In genomic region chr2:14633202-14633601, GRCm38 (mm10) we compare ENCODE assay signal across 24 mouse cellular contexts. TPM values are rescaled to one million over a fixed set of nuclear protein-coding genes. Genes with fewer than 3 reads are reported as not detected.
DNase-seq lines count a peak whose midpoint lies in the region; TF ChIP-seq lines count a peak whose summit lies in the region.
"Had no signal": no experiment of that assay in that cellular context is flagged by ENCODE, and none has a peak within 500 bp of the region (broad histone marks: within the 10 kb centered on the region; RNA-seq: fewer than 3 reads in every experiment).

No protein-coding gene starts in this region.

- no peaks in the 10 kb centered on the region for H3K27me3 ChIP-seq in C2C12 (ENCODE audit: control insufficient read depth, insufficient read depth, insufficient read length)
- H3K27me3 ChIP-seq: embryonic facial prominence, embryonic 13.5 days; embryonic facial prominence, embryonic 15.5 days; forebrain, embryonic 13.5 days; forebrain, embryonic 15.5 days had no signal

- peaks cover 21% of the 10 kb centered on the region for H3K79me2 ChIP-seq in C2C12 (ENCODE audit: control insufficient read depth, insufficient read depth)

- TF ChIP-seq CTCF in C2C12 (IDR thresholded peaks at IDR 0.05; ENCODE audit: control insufficient read depth, insufficient read depth, insufficient read length), result no peak

- no peak overlapping the region for H3ac ChIP-seq in C2C12 (ENCODE audit: control insufficient read depth, insufficient read length, low read depth)

- no peak overlapping the region for H3K4me3 ChIP-seq in C2C12 (ENCODE audit: insufficient read depth, poor library complexity, severe bottlenecking)
- H3K4me3 ChIP-seq: embryonic facial prominence, embryonic 13.5 days; embryonic facial prominence, embryonic 15.5 days; erythroblast, embryonic 14.5 days; forebrain, embryonic 13.5 days; forebrain, embryonic 15.5 days had no signal

- DNase-seq in 3134 (ENCODE audit: extremely low read depth, insufficient read length, low spot score), result peak; percentile 51
- DNase-seq in 3T3-L1 (ENCODE audit: low read depth, low spot score), result peak; percentile 80
- peak; percentile 7 for DNase-seq in fibroblast of lung, adult 2 months (ENCODE audit: low read depth)
- DNase-seq in adrenal gland, postnatal 10 days, result no peak
- DNase-seq in spleen, postnatal 10 days (ENCODE audit: low spot score in 2 of 2), result no peak
- DNase-seq in Muller cell, postnatal 12 days (ENCODE audit: inconsistent ontology term), result no peak
- DNase-seq in adrenal gland, adult 8-10 months, result no peak
- DNase-seq: adrenal gland, postnatal 14 days; adrenal gland, postnatal 36 days; B cell, adult 2 months; cerebellum, adult 11-12 months; cerebellum, adult 2 months; cerebellum, adult 9-11 months; cerebellum, postnatal 14 days; cerebellum, postnatal 36 days; embryo, embryonic 11 days; forebrain, postnatal 0 days had no signal

- no peaks in the 10 kb centered on the region for H3K36me3 ChIP-seq in C2C12 (ENCODE audit: control insufficient read depth, insufficient read depth)
- H3K36me3 ChIP-seq: embryonic facial prominence, embryonic 13.5 days; embryonic facial prominence, embryonic 15.5 days; forebrain, embryonic 15.5 days had no signal

- peaks cover 16% of the 10 kb centered on the region for H3K79me3 ChIP-seq in C2C12 (ENCODE audit: low read depth)

TF ChIP-seq in C2C12, 6 proteins besides CTCF, POLR2A, EP300 and RAD21:
- TF ChIP-seq MYOG (IDR thresholded peaks at IDR 0.05; ENCODE audit: control insufficient read depth, extremely low read depth, insufficient read length) (no peak), USF1 (IDR thresholded peaks at IDR 0.05; ENCODE audit: low read depth) (peak; percentile 77), FOSL1 (IDR thresholded peaks at IDR 0.05; ENCODE audit: insufficient read depth, low read length, poor library complexity, severe bottlenecking) (peak; percentile 53), MYOD1 (IDR thresholded peaks at IDR 0.05; ENCODE audit: control insufficient read depth, insufficient read length, low read depth) (peak; percentile 10), MAX (IDR thresholded peaks at IDR 0.05) (peak; percentile 33), CEBPB (IDR thresholded peaks at IDR 0.05; ENCODE audit: low read depth) (peak; percentile 38)

RNA-seq across cellular contexts. Expression of gene Cacnb2, which starts 30.3 kb away (rescaled TPM):
- 2.4 TPM for polyA plus RNA-seq in C2C12 (2012; fragmentation: generic; extraction: Trizol)
- total RNA-seq in adrenal gland, postnatal 10 days (2021), result 10 to 100 TPM; 29.6 to 42.6 TPM
- 10 to 100 TPM; 49.9 to 73.1 (median 57.5) TPM for total RNA-seq in adrenal gland, adult 8-10 months (2022)
- total RNA-seq: MEL had no signal
- polyA plus RNA-seq: erythroblast, embryonic 14.5 days had no signal

Comparison
In these comparisons a context has a peak if more than half of its experiments do, and no peak if none do; other contexts are left out.
1. DNase-seq: peak in 3134 (single experiment), 3T3-L1 (single experiment) and fibroblast of lung, adult 2 months (single experiment); none in adrenal gland, postnatal 10 days (single experiment), spleen, postnatal 10 days (0 of 2), Muller cell, postnatal 12 days (single experiment) and adrenal gland, adult 8-10 months (single experiment).